ENCODE assay signal across 7 mouse cellular contexts in the genomic region with DNA sequence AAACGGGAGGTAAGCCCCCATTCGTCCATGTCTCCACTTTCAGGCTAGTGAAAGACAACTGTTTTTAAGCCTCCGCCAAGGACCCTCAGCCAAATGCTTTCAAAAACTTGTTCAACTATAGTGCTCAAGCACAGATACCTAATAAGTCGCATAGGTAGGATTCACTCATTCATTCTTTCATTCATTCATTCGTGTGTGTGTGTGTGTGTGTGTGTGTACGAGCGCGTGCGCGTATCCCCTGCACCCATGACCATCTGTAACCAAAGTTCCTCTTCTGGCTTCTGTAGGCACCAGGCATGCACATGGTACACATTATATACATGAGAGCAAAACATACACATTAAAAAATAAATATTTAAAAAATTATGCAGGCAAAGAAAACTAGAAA. TPM values are rescaled to one million over a fixed set of nuclear protein-coding genes. Genes with fewer than 3 reads are reported as not detected.
DNase-seq lines count a peak whose midpoint lies in the region; ATAC-seq lines count a peak whose summit lies in the region.

No protein-coding gene starts in this region.

- H3K4me2 ChIP-seq in liver, embryonic 11.5 days, result peak overlapping the region; percentile 79
- peak overlapping the region; percentile 60 for H3K4me2 ChIP-seq in limb, embryonic 11.5 days (ENCODE audit: low read depth, severe bottlenecking)
- H3K4me2 ChIP-seq in neural tube, embryonic 15.5 days, result peak overlapping the region; percentile 75

- intact Hi-C loops in left cerebral cortex, postnatal 14 days (cut with DNase I), result no loop called here

- H3K27me3 ChIP-seq in liver, embryonic 11.5 days (replicated peaks; ENCODE audit: control insufficient read depth, insufficient read depth, low read length), result no peaks in the 10 kb centered on the region
- no peaks in the 10 kb centered on the region for H3K27me3 ChIP-seq in forebrain, embryonic 10.5 days (ENCODE audit: poor library complexity, severe bottlenecking)
- no peaks in the 10 kb centered on the region for H3K27me3 ChIP-seq in limb, embryonic 11.5 days (ENCODE audit: control insufficient read depth, insufficient read depth, low read length)
- H3K27me3 ChIP-seq in neural tube, embryonic 15.5 days (replicated peaks), result no peaks in the 10 kb centered on the region

- peaks cover 9% of the 10 kb centered on the region for H3K4me1 ChIP-seq in liver, embryonic 11.5 days (replicated peaks; ENCODE audit: control insufficient read depth, insufficient read depth, low read length)
- peaks cover 21% of the 10 kb centered on the region for H3K4me1 ChIP-seq in forebrain, embryonic 10.5 days
- H3K4me1 ChIP-seq in limb, embryonic 11.5 days (ENCODE audit: control insufficient read depth, insufficient read depth, low read length), result peaks cover 5% of the 10 kb centered on the region
- peaks cover 32% of the 10 kb centered on the region for H3K4me1 ChIP-seq in neural tube, embryonic 15.5 days

- no peaks in the 10 kb centered on the region for H3K9me3 ChIP-seq in liver, embryonic 11.5 days (ENCODE audit: control insufficient read depth, low read length)
- H3K9me3 ChIP-seq in forebrain, embryonic 10.5 days, result no peaks in the 10 kb centered on the region
- no peaks in the 10 kb centered on the region for H3K9me3 ChIP-seq in limb, embryonic 11.5 days (ENCODE audit: control insufficient read depth, low read length)
- H3K9me3 ChIP-seq in neural tube, embryonic 15.5 days (replicated peaks), result no peaks in the 10 kb centered on the region

- 40% methylated on average over 10 of the region's 10 CpGs for whole genome bisulfite sequencing in liver, embryonic 11.5 days
- WGBS in forebrain, embryonic 10.5 days, result 40% methylated on average over 10 of the region's 10 CpGs
- 40% methylated on average over 10 of the region's 10 CpGs for WGBS in limb, embryonic 11.5 days
- WGBS in neural tube, embryonic 15.5 days, result 45% methylated on average over 10 of the region's 10 CpGs

- DNase-seq in liver, embryonic 11.5 days (ENCODE audit: low spot score), result no peak
- DNase-seq in liver, result no peak
- no peak for DNase-seq in forebrain, embryonic 10.5 days (ENCODE audit: extremely low spot score, low spot score)
- DNase-seq in limb, embryonic 11.5 days (ENCODE audit: low spot score), result no peak
- DNase-seq in left cerebral cortex, postnatal 14 days (ENCODE audit: low spot score in 2 of 2), result no peak
- no peak for DNase-seq in adrenal gland, adult 2 months

- H3K4me3 ChIP-seq in liver, embryonic 11.5 days (ENCODE audit: low read depth, low read length), result peak overlapping the region; percentile 81
- peak overlapping the region; percentile 86 for H3K4me3 ChIP-seq in forebrain, embryonic 10.5 days
- peak overlapping the region; percentile 51 for H3K4me3 ChIP-seq in limb, embryonic 11.5 days (ENCODE audit: low read depth, low read length)
- H3K4me3 ChIP-seq in neural tube, embryonic 15.5 days (replicated peaks), result peak overlapping the region; percentile 67

- H3K27ac ChIP-seq in liver, embryonic 11.5 days (ENCODE audit: low read depth, low read length), result no peak overlapping the region
- H3K27ac ChIP-seq in forebrain, embryonic 10.5 days, result no peak overlapping the region; the same call in 1 of the 2 replicates
- no peak overlapping the region for H3K27ac ChIP-seq in limb, embryonic 11.5 days (replicated peaks; ENCODE audit: low read depth, low read length)
- H3K27ac ChIP-seq in neural tube, embryonic 15.5 days (replicated peaks), result no peak overlapping the region

- no peak overlapping the region for H3K9ac ChIP-seq in liver, embryonic 11.5 days (ENCODE audit: low read depth, low read length)
- H3K9ac ChIP-seq in limb, embryonic 11.5 days (ENCODE audit: low read length), result no peak overlapping the region
- H3K9ac ChIP-seq in neural tube, embryonic 15.5 days (replicated peaks), result no peak overlapping the region

- ATAC-seq in liver, embryonic 11.5 days (replicated peaks; ENCODE audit: low FRiP score), result peak; percentile 6; the same call in 1 of the 2 replicates
- peak; percentile 19 for ATAC-seq in limb, embryonic 11.5 days (ENCODE audit: insufficient number of reproducible peaks, low FRiP score, low TSS enrichment, low read depth)
- ATAC-seq in neural tube, embryonic 15.5 days (ENCODE audit: low FRiP score), result peak; percentile 40

- H3K36me3 ChIP-seq in liver, embryonic 11.5 days (ENCODE audit: control insufficient read depth, insufficient read depth, low read length), result 0 out of 2 replicates have a peak, but pooled peaks cover 5% of the 10 kb centered on the region
- peaks cover 1% of the 10 kb centered on the region; the same call in 1 of the 2 replicates for H3K36me3 ChIP-seq in forebrain, embryonic 10.5 days (replicated peaks)
- H3K36me3 ChIP-seq in limb, embryonic 11.5 days (ENCODE audit: control insufficient read depth, insufficient read depth, low read length), result no peaks in the 10 kb centered on the region
- no peaks in the 10 kb centered on the region; the same call in 1 of the 2 replicates for H3K36me3 ChIP-seq in neural tube, embryonic 15.5 days

RNA-seq across cellular contexts. Expression of a gene that starts 0.3 kb away (rescaled TPM):
- 0.27 TPM in 1 of 2 replicates, not detected in the other for polyA plus RNA-seq in liver, embryonic 11.5 days (2014; fragmentation: Nextera tagmentation; extraction: Ambion mirVana)
- 0.56 TPM in 1 of 2 replicates, not detected in the other for polyA plus RNA-seq in forebrain, embryonic 10.5 days (2016; fragmentation: Nextera tagmentation; extraction: Ambion mirVana)
- not detected in 2 replicates for polyA plus RNA-seq in limb, embryonic 11.5 days (2014; fragmentation: Nextera tagmentation; extraction: Ambion mirVana)
- polyA plus RNA-seq in neural tube, embryonic 15.5 days (2015; fragmentation: Nextera tagmentation; extraction: Ambion mirVana), result 1.3 and 1.4 TPM in 2 replicates
- total RNA-seq in left cerebral cortex, postnatal 14 days (2021), result 1 to 10 TPM; 1.3 to 1.8 TPM
- total RNA-seq in adrenal gland, adult 2 months (2021), result not detected
- polyA plus RNA-seq in adrenal gland, adult 2 months (2012; rRNA removed), result 0.33 TPM in 1 of 2 replicates, not detected in the other

RNA-seq across cellular contexts. Expression of a gene that starts 0.4 kb away (rescaled TPM):
- 251 and 269 TPM in 2 replicates for polyA plus RNA-seq in liver, embryonic 11.5 days (2014; fragmentation: Nextera tagmentation; extraction: Ambion mirVana)
- 189 and 195 TPM in 2 replicates for polyA plus RNA-seq in forebrain, embryonic 10.5 days (2016; fragmentation: Nextera tagmentation; extraction: Ambion mirVana)
- 195 and 196 TPM in 2 replicates for polyA plus RNA-seq in limb, embryonic 11.5 days (2014; fragmentation: Nextera tagmentation; extraction: Ambion mirVana)
- polyA plus RNA-seq in neural tube, embryonic 15.5 days (2015; fragmentation: Nextera tagmentation; extraction: Ambion mirVana), result 337 and 374 TPM in 2 replicates
- 100 to 1,000 TPM; 186 to 200 TPM for total RNA-seq in left cerebral cortex, postnatal 14 days (2021)
- 100 to 1,000 TPM; 192 to 258 TPM for total RNA-seq in adrenal gland, adult 2 months (2021)
- 42.9 and 48.8 TPM in 2 replicates for polyA plus RNA-seq in adrenal gland, adult 2 months (2012; rRNA removed)

RNA-seq across cellular contexts. Expression of a gene that starts 55.6 kb away (rescaled TPM):
- polyA plus RNA-seq in liver, embryonic 11.5 days (2014; fragmentation: Nextera tagmentation; extraction: Ambion mirVana), result 0.59 and 0.99 TPM in 2 replicates
- 2.2 and 2.8 TPM in 2 replicates for polyA plus RNA-seq in forebrain, embryonic 10.5 days (2016; fragmentation: Nextera tagmentation; extraction: Ambion mirVana)
- polyA plus RNA-seq in limb, embryonic 11.5 days (2014; fragmentation: Nextera tagmentation; extraction: Ambion mirVana), result 0.62 and 0.83 TPM in 2 replicates
- polyA plus RNA-seq in neural tube, embryonic 15.5 days (2015; fragmentation: Nextera tagmentation; extraction: Ambion mirVana), result 0.67 and 1.2 TPM in 2 replicates
- 10 to 100 TPM; 20.7 to 21.9 TPM for total RNA-seq in left cerebral cortex, postnatal 14 days (2021)
- 1 to 10 TPM; 2.0 to 2.3 TPM for total RNA-seq in adrenal gland, adult 2 months (2021)
- 3.4 and 5.2 TPM in 2 replicates for polyA plus RNA-seq in adrenal gland, adult 2 months (2012; rRNA removed)
